Mouse (Mus musculus) heart, embryonic 11.5 days (tissue): Measurements from ENCODE around the gene Eif4b. TPM values are rescaled to one million over a fixed set of nuclear protein-coding genes. Genes with fewer than 3 reads are reported as not detected.

ENCODE experiments used
- ATAC-seq: fragments of 200-750 bp; cut with Nextera tagmentation; replicated peaks from 2 replicates; pipeline ENCODE4 v1.8.0; 2017; ENCODE audit warnings: moderate library complexity; ENCODE audit not compliant: insufficient number of reproducible peaks, low FRiP score, low TSS enrichment
- H3K27ac ChIP-seq: fragments of 300-500 bp; sonication (generic); 2 replicates; pipeline ENCODE4 v1.5.1; 2014; ENCODE audit warnings: mild to moderate bottlenecking, low read depth, low read length
- H3K27me3 ChIP-seq: fragments of 300-500 bp; sonication (generic); 2 replicates; pipeline ENCODE4 v1.6.1; 2014; ENCODE audit warnings: mild to moderate bottlenecking, low read length, mixed read lengths; ENCODE audit not compliant: control insufficient read depth, insufficient read depth
- H3K36me3 ChIP-seq: fragments of 300-500 bp; sonication (generic); 2 replicates; pipeline ENCODE4 v1.6.1; 2014; ENCODE audit warnings: mild to moderate bottlenecking, low read length, moderate library complexity, mixed read lengths; ENCODE audit not compliant: control insufficient read depth, insufficient read depth
- H3K4me1 ChIP-seq: fragments of 300-500 bp; sonication (generic); 2 replicates; pipeline ENCODE4 v1.6.1; 2014; ENCODE audit warnings: low read length; ENCODE audit not compliant: control insufficient read depth, insufficient read depth
- H3K4me2 ChIP-seq: fragments of 300-500 bp; sonication (generic); 2 replicates; pipeline ENCODE4 v1.6.1; 2014; ENCODE audit warnings: mild to moderate bottlenecking, moderate library complexity
- H3K4me3 ChIP-seq: fragments of 300-500 bp; sonication (generic); 2 replicates; pipeline ENCODE4 v1.5.1; 2014; ENCODE audit warnings: low read depth, low read length
- H3K9ac ChIP-seq: fragments of 300-500 bp; sonication (generic); 2 replicates; pipeline ENCODE4 v1.6.1; 2014; ENCODE audit warnings: mild to moderate bottlenecking, low read depth, low read length, moderate library complexity
- H3K9me3 ChIP-seq: fragments of 300-500 bp; sonication (generic); replicated peaks from 2 replicates; pipeline ENCODE4 v1.6.1; 2016; ENCODE audit warnings: low read length; ENCODE audit not compliant: control insufficient read depth
- WGBS: fragments of 180-500 bp; shearing (Covaris S2); extraction: QIAGEN DNeasy Blood & Tissue Kit; methylation state at CpG from one replicate; pipeline ENCODE4 v1.1.7; 2014; ENCODE audit not compliant: insufficient replicate concordance; 5-methylcytosine and 5-hydroxymethylcytosine counted together
- polyA plus RNA-seq: library from polyadenylated mRNA; unstranded; fragments of >200 nt; fragmentation: Nextera tagmentation; extraction: Ambion mirVana; gene quantifications from 2 replicates; pipeline ENCODE4 v1.2.1, GENCODE M21; 2014

Gene Eif4b
- polyA plus RNA-seq, 1 experiment from 2014 or later = 71.6 TPM

DNA sequence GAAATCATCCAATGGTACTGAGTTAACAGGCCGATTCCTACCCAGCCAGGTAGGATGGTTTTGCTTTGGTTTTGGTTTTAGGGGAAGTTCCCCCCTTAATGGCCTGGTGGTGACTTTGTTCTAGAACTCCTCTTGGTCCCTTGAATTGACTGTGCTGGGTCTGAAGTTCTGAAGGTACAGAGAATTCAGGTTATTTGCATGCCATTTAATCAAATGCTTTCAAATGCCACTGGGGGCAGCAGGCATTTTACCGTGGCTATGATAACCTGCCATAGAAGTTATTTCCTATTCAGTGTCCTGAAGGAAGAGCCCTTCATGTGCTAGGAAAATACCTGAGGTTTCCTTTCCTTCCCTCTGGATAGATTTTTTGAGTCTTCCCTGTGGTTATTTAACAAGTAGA is 6.9 kb downstream of the Eif4b start:
- Histone ChIP-seq H3K4me3 (no peak overlapping the region), H3K9ac (no peak overlapping the region), H3K9me3 (no peaks in the 10 kb centered on the region), H3K4me1 (0 out of 2 replicates have a peak, but pooled peaks cover 2% of the 10 kb centered on the region), H3K36me3 (peaks cover 18% of the 10 kb centered on the region), H3K27me3 (no peaks in the 10 kb centered on the region), H3K27ac (no peak overlapping the region), H3K4me2 (no peak overlapping the region)
- WGBS = 68% methylated on average over 2 of the region's 2 CpGs
- no peak for ATAC-seq

DNA sequence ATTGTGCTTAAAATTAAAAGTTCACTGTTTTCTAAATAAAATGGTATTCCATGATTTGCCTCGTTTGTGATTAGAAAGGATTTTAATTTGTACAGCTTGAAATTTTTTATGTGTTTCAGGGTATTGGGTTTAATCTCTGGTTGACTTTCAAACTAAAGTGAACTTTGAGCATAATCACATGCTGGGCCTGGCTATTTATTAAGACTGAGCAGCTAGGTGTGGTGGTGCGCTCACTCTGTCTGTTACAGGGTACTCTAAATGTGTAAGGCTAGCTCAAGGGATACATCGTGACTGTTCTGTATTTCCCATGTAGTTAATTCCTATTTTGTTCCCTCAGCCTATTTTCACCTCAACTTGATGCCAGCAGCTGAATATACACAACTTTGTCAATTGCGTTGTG is 8.6 kb downstream of the Eif4b start:
- no peaks in the 10 kb centered on the region for H3K27me3 ChIP-seq
- H3K27ac ChIP-seq = no peak overlapping the region
- no peak overlapping the region for H3K9ac ChIP-seq
- H3K4me2 ChIP-seq = no peak overlapping the region
- ATAC-seq = no peak
- no peaks in the 10 kb centered on the region for H3K9me3 ChIP-seq
- peaks cover 30% of the 10 kb centered on the region for H3K36me3 ChIP-seq
- 87% methylated on average over 4 of the region's 4 CpGs for WGBS
- no peaks in the 10 kb centered on the region for H3K4me1 ChIP-seq
- H3K4me3 ChIP-seq = no peak overlapping the region

DNA sequence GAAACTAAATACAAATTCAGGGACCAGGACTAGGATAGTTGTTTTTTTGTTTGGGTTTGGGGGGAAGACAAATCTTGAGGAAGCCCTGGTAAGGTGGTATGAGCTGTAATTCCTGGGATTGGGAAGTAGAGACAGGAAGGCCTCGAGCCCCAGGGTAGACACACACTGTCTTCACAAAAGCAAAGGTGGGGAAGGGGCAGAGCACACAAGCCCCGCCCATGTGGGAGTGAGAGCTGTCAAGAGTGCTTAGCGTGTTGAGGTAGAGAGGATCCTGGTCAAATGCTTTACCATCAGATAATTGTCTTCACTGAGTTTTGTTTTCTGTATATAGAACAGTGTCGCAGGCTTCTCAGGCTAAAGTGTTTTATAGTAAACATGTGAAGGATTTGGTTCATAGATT is 9.5 kb downstream of the Eif4b start:
- no peak for ATAC-seq
- no peak overlapping the region for H3K27ac ChIP-seq
- no peak overlapping the region for H3K9ac ChIP-seq
- H3K4me3 ChIP-seq = no peak overlapping the region
- no peaks in the 10 kb centered on the region for H3K27me3 ChIP-seq
- H3K36me3 ChIP-seq = peaks cover 36% of the 10 kb centered on the region
- no peaks in the 10 kb centered on the region for H3K4me1 ChIP-seq
- WGBS = 78% methylated on average over 4 of the region's 4 CpGs
- H3K4me2 ChIP-seq = no peak overlapping the region
- no peaks in the 10 kb centered on the region for H3K9me3 ChIP-seq

DNA sequence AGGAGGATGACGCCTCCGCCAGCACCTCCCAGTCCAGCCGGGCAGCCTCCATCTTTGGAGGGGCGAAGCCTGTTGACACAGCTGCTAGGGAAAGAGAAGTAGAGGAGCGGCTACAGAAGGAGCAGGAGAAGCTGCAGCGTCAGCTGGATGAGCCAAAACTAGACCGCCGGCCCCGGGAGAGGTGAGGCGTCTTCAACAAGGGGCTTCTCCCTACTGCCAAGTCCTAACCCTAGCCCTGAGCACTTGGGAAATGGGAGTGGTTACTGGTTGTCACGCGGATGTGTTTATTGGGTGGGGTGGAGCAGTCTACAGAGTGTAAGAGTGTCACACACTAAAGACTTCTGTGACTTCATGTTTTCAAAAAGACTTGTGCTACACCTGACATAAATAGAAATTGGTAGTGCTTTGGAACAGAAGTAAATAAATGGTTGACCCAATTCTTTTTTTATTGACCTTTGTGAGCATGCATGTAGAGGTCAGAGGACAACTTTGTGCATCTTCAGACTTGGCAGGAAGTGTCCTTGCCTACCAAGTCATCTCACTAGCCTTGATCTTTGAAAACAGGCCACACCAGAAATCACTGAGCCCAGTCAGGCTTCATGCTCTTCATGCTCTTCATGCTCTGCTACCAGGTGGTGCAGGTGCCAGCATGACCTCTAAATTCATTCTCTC is 16.5 kb downstream of the Eif4b start:
- no peaks in the 10 kb centered on the region for H3K9me3 ChIP-seq
- ATAC-seq = no peak
- peaks cover 80% of the 10 kb centered on the region for H3K36me3 ChIP-seq
- H3K4me2 ChIP-seq = no peak overlapping the region
- no peak overlapping the region for H3K27ac ChIP-seq
- 89% methylated on average over 12 of the region's 12 CpGs for WGBS
- no peaks in the 10 kb centered on the region for H3K27me3 ChIP-seq
- no peak overlapping the region for H3K4me3 ChIP-seq
- 0 out of 2 replicates have a peak, but pooled peaks cover 2% of the 10 kb centered on the region for H3K4me1 ChIP-seq
- no peak overlapping the region for H3K9ac ChIP-seq

DNA sequence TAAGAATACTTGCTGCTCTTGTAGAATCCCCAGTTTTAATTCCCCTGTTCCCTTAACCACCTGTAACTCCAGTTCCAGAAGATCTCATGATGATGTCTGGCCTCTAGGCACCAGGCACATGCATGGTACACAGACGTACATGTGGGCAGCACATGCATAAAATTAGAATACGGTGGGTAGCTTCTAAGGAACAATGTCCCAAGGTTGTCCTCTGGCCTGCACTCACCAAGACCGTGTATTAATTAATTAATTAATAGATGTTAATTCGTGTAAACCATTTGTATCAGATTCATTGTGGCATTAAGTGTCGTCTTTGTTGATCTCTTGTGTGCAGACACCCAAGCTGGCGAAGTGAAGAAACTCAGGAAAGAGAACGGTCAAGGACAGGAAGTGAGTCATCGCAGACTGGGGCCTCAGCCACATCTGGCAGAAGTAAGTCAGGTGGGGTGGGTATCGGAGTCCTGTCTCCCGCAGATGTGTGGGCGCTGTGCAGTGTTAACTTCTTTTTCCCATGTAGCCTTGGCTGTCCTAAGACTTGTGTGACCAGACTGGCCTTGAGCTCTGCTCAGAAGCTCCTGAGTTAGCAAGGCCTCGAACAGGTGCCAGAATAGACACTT is 17.6 kb downstream of the Eif4b start:
- 72% methylated on average over 12 of the region's 12 CpGs for WGBS
- Histone ChIP-seq H3K4me2 (no peak overlapping the region), H3K27me3 (no peaks in the 10 kb centered on the region), H3K27ac (no peak overlapping the region), H3K4me3 (no peak overlapping the region), H3K36me3 (peaks cover 82% of the 10 kb centered on the region), H3K9ac (no peak overlapping the region), H3K9me3 (no peaks in the 10 kb centered on the region), H3K4me1 (0 out of 2 replicates have a peak, but pooled peaks cover 2% of the 10 kb centered on the region)
- ATAC-seq = no peak

DNA sequence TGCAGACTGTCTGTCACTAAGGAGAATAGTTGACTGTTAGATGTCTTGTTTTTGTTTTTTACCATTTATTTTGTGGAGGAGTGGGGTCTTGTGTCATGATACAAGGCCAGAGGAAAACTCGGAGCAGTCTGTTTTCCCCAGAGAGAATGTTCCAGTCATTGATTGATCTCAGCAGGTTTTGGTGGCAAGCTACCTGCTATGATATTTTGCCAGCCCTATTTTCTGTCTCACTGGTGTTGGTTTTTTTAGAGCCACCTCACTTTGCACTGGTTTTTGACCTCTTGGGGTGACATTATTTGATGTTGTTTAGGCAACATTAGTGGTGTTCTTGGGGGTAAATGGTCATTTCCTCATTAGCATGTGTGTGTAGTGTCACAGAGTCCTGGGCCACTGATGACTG is 18.1 kb downstream of the Eif4b start:
- WGBS = 77% methylated on average over 1 of the region's 1 CpGs
- no peaks in the 10 kb centered on the region for H3K27me3 ChIP-seq
- H3K27ac ChIP-seq = no peak overlapping the region
- no peak overlapping the region for H3K9ac ChIP-seq
- no peak for ATAC-seq
- H3K4me2 ChIP-seq = no peak overlapping the region
- no peaks in the 10 kb centered on the region for H3K9me3 ChIP-seq
- peaks cover 80% of the 10 kb centered on the region for H3K36me3 ChIP-seq
- H3K4me3 ChIP-seq = no peak overlapping the region
- H3K4me1 ChIP-seq = 0 out of 2 replicates have a peak, but pooled peaks cover 2% of the 10 kb centered on the region

DNA sequence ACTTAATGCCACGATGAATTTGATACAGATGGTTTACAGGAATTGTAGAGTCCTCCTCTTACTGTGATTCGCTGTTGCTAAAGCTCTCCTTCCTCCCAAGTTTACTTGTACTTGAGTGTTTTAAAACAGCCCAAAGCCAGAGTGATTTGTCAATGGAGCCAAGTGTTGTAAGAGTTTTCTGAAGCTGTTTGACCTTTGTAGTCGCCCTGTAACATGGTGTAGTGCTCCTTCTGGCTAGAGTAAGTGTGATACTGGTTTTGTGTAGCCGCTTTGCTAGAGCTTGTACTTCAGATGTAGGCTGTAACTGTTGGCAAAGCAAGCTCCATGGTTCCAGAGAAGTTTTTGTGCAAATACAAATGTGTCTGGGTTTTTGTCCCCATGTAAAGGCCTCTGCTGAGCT is 18.6 kb downstream of the Eif4b start:
- no peak overlapping the region for H3K4me2 ChIP-seq
- peaks cover 77% of the 10 kb centered on the region for H3K36me3 ChIP-seq
- ATAC-seq = no peak
- H3K27ac ChIP-seq = no peak overlapping the region
- WGBS = 86% methylated on average over 4 of the region's 4 CpGs
- no peaks in the 10 kb centered on the region for H3K9me3 ChIP-seq
- H3K4me3 ChIP-seq = no peak overlapping the region
- H3K4me1 ChIP-seq = 0 out of 2 replicates have a peak, but pooled peaks cover 2% of the 10 kb centered on the region
- no peak overlapping the region for H3K9ac ChIP-seq
- H3K27me3 ChIP-seq = no peaks in the 10 kb centered on the region

DNA sequence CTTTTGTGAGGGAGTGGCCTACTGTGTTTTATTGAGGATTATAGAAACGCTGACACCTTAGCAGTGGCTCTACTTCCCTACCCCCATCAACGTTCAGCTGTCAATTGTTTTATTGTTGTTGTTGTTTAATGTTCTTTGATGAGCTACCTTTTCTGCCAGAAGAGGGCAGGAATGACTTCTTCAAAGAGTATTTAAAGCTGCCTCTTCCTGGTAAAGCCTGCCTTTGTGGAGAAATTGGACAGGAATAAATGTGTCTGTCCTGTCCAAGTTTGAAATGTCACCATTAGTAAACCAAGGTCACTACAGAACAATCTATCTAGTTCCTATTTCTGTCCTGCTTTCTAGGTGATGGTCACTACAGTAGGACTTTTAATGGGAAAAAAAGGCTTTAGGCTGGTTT is 20.6 kb downstream of the Eif4b start:
- H3K4me1 ChIP-seq = peaks cover 16% of the 10 kb centered on the region
- no peaks in the 10 kb centered on the region for H3K9me3 ChIP-seq
- no peak overlapping the region for H3K4me3 ChIP-seq
- no peak for ATAC-seq
- no peak overlapping the region for H3K27ac ChIP-seq
- H3K27me3 ChIP-seq = no peaks in the 10 kb centered on the region
- 84% methylated on average over 2 of the region's 2 CpGs for WGBS
- H3K36me3 ChIP-seq = peaks cover 72% of the 10 kb centered on the region
- H3K9ac ChIP-seq = no peak overlapping the region
- no peak overlapping the region for H3K4me2 ChIP-seq

DNA sequence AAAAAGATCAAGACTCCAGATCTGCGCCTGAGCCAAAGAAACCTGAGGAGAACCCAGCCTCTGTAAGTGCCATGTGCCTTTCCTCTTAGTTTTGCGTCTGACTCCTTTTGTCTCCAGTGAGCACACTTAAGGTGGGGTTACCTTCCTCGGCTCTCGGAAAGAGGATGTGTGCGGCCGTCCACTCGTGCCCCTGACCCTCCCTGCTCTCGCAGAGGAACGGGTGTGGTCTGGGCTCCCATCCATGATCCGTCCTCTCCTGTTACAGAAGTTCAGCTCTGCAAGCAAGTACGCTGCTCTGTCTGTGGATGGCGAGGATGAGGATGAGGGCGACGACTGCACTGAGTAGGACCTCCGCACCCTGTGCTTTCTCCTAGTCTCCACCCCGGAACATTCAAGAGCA is 21.4 kb downstream of the Eif4b start:
- Histone ChIP-seq H3K4me2 (no peak overlapping the region), H3K4me1 (peaks cover 24% of the 10 kb centered on the region), H3K27ac (no peak overlapping the region), H3K36me3 (peaks cover 63% of the 10 kb centered on the region), H3K9me3 (no peaks in the 10 kb centered on the region), H3K4me3 (no peak overlapping the region), H3K9ac (no peak overlapping the region), H3K27me3 (no peaks in the 10 kb centered on the region)
- ATAC-seq = no peak
- WGBS = 83% methylated on average over 16 of the region's 16 CpGs
